Mouse (Mus musculus): ENCODE results near the gene Gprasp1. TPM values are rescaled to one million over a fixed set of nuclear protein-coding genes. Genes with fewer than 3 reads are reported as not detected.
"Not testable (repeated sequence)": the region's sequence is repeated elsewhere in the genome, so short reads cannot be mapped to it uniquely, and the experiment has no call there.

Gprasp1 gene
- polyA plus RNA-seq (2016; fragmentation: Nextera tagmentation; extraction: Ambion mirVana) = 52.8 and 53.6 TPM in 2 replicates

DNA sequence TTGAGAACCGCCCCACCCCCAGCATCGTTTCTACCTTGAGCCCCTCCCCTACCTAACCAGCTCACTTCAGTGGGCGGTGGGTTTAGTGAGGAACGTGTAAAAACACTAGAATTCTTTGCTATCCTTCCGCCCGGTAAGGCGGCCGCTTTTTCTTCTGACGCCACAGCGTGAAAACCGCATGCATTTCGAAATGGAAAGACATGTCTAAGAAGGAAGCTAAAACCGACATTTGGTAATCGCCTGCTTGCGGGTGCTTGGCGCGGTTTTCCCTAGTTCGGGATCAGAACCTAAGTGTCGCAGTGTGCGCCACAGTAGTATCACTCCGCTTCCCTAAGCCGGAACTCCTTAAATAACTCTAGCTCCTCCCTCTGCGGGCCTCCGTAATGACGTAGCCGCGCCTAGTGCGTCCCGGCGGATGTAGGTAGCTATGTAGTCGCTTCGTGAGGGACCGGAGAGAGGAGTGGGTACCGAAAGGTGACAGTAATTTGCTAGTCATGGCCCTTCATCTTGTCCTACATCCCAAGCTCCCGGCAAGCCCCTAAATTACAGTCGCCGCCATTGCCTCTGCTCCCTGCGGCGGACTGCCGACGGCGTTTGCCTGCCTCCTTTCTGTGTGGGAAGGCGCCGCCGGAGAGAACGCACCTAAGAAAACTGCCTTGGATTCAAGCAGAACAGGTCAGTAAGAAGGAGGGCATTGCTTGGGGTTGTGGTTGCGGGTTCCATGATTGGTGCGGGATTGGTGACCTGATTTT, at the start of gene Gprasp1, which contains the start of gene Armcx5:
Gene Gprasp1, plus strand, starts transcription at position 430 of the 752 bp plus-strand sequence.
Gene Armcx5, plus strand, starts transcription at position 430 of the 752 bp plus-strand sequence.
- peaks cover 47% of the 10 kb centered on the region for H3K27me3 ChIP-seq (ENCODE audit: poor library complexity, severe bottlenecking)
- peak; percentile 80 for DNase-seq (ENCODE audit: extremely low spot score, low spot score)
- H3K4me1 ChIP-seq = peaks cover 7% of the 10 kb centered on the region
- H3K4me3 ChIP-seq = peak within 1 kb of the TSS; percentile 67
- peak within 1 kb of the TSS; percentile 86 for H3K27ac ChIP-seq
- 15% methylated on average over 48 of the region's 48 CpGs for WGBS
- H3K9me3 ChIP-seq = no peaks in the 10 kb centered on the region
- H3K36me3 ChIP-seq (replicated peaks) = peaks cover 22% of the 10 kb centered on the region

DNA sequence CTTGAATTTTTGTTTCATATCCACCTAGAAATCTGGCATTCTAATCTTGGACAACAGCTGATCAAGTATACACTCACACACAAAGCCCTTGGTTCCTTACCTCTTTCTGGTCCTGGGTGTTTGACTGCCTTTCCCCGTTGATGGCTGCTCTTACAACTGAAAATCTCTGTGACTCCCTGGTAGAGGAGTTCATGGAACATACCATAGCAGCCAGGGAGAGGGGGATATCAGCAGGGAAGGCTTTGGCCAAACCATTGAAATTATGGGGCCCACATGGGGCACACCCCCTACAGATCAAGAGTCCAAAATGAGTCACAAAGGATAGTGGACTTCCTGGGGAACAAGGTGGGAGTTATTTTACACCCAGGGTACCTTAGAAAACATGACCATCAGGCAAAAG, 48.9 kb upstream of the Gprasp1 start, which contains the start of gene Tcp11x2:
Gene Tcp11x2, minus strand, starts transcription at position 158 of the 400 bp plus-strand sequence.
- no peaks in the 10 kb centered on the region for H3K36me3 ChIP-seq (replicated peaks)
- WGBS = 71% methylated on average over 1 of the region's 1 CpGs
- no peaks in the 10 kb centered on the region for H3K4me1 ChIP-seq
- DNase-seq (ENCODE audit: extremely low spot score, low spot score) = no peak
- H3K4me3 ChIP-seq = no peak within 1 kb of the TSS
- H3K27ac ChIP-seq = no peak within 1 kb of the TSS
- H3K27me3 ChIP-seq (ENCODE audit: poor library complexity, severe bottlenecking) = peaks cover 75% of the 10 kb centered on the region
- no peaks in the 10 kb centered on the region for H3K9me3 ChIP-seq

DNA sequence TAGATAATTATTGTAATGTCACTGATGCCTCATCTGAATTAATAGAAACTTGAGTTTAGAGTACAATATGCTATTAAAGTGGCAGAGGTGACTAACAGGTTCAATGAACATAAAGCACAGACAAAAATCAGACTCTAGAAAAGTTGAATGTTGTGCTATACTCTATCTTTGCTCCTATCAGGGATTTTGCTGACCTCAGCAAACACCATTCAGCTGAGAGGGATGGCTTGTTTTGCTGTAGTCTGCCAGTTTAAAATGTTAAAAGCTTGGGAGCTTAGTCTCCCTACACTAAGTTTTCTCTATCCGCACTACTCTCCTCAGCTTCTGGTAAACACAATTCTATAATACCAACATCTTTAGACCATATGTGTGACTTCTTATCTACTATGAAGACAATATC, 39.4 kb upstream of the Gprasp1 start:
- WGBS = 90% methylated on average over 1 of the region's 1 CpGs
- no peaks in the 10 kb centered on the region for H3K36me3 ChIP-seq (replicated peaks)
- no peaks in the 10 kb centered on the region for H3K4me1 ChIP-seq
- no peak overlapping the region for H3K4me3 ChIP-seq
- H3K27ac ChIP-seq = no peak overlapping the region
- no peak for DNase-seq (ENCODE audit: extremely low spot score, low spot score)
- peaks cover 23% of the 10 kb centered on the region for H3K27me3 ChIP-seq (ENCODE audit: poor library complexity, severe bottlenecking)
- no peaks in the 10 kb centered on the region for H3K9me3 ChIP-seq

DNA sequence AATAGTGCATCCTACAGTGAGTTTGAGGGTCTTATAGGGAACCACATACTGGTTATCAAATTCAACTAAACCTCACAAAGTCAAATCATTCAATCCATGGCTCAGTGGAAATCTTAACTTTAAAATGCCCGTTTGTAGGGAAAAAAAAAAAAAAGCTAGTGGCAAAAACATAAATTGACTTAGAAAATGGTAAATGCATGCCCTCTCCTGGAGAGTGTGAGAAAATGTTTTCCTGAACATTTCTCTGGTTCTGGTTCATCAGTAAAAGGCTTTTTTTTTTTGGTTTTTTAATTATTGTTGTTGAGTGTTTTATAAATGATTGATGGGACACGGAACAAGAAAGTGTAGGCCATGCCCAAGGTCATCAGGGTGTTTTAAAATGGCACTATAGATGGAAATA, 38.2 kb upstream of the Gprasp1 start:
- H3K36me3 ChIP-seq (replicated peaks) = no peaks in the 10 kb centered on the region
- H3K27ac ChIP-seq = no peak overlapping the region
- H3K27me3 ChIP-seq (ENCODE audit: poor library complexity, severe bottlenecking) = peaks cover 23% of the 10 kb centered on the region
- no peaks in the 10 kb centered on the region for H3K9me3 ChIP-seq
- WGBS = 56% methylated on average over 2 of the region's 2 CpGs
- H3K4me1 ChIP-seq = no peaks in the 10 kb centered on the region
- no peak overlapping the region for H3K4me3 ChIP-seq
- no peak for DNase-seq (ENCODE audit: extremely low spot score, low spot score)

DNA sequence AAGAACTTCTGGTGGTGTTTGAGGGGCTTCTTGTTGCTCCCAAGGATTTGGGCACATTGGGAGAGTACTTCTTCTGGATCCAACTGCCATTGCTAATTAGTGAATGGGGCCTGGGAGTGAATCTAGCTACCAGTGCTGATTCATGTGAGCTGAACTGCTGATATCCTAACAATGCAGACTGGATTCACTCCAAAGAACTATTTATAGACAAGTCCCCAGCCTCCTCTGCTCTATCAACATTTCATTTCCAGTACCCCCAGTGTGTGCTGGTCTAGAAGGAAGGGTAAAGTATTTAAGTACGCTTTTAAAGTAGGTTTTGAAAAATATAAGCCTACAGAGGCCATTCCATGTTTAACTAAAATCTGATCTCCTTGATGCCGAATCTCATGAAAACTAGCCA, 29.7 kb upstream of the Gprasp1 start:
- H3K4me1 ChIP-seq = no peaks in the 10 kb centered on the region
- no peak overlapping the region for H3K27ac ChIP-seq
- peaks cover 42% of the 10 kb centered on the region for H3K27me3 ChIP-seq (ENCODE audit: poor library complexity, severe bottlenecking)
- DNase-seq (ENCODE audit: extremely low spot score, low spot score) = no peak
- no peaks in the 10 kb centered on the region for H3K36me3 ChIP-seq (replicated peaks)
- WGBS = 84% methylated on average over 2 of the region's 2 CpGs
- no peaks in the 10 kb centered on the region for H3K9me3 ChIP-seq
- H3K4me3 ChIP-seq = no peak overlapping the region

DNA sequence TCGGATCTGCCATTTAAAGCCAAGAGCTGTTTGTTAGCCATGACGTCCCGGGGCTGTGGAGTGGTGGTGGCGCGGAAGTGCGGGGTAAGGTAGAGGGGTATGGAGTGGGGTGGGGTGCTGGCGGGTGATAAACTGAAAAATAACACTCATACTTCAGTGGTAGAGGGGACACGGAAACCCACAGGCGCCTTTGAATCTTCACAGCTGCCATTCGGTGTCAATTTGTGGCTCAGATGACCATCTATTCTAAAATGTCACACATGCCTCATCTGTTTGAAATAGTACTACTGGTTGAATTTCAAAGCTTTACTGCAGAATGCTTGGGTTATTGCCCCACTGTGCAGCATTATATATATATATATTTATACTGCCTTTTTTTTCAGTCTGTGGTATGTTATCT, 17.4 kb upstream of the Gprasp1 start, which contains the start of gene Tmsb15a:
Gene Tmsb15a, minus strand, starts transcription at position 101 of the 400 bp plus-strand sequence.
- Histone ChIP-seq H3K9me3 (no peaks in the 10 kb centered on the region), H3K36me3 (replicated peaks) (no peaks in the 10 kb centered on the region), H3K27me3 (ENCODE audit: poor library complexity, severe bottlenecking) (peaks cover 79% of the 10 kb centered on the region), H3K4me1 (no peaks in the 10 kb centered on the region), H3K27ac (no peak within 1 kb of the TSS), H3K4me3 (no peak within 1 kb of the TSS)
- WGBS = 91% methylated on average over 10 of the region's 10 CpGs
- no peak for DNase-seq (ENCODE audit: extremely low spot score, low spot score)

DNA sequence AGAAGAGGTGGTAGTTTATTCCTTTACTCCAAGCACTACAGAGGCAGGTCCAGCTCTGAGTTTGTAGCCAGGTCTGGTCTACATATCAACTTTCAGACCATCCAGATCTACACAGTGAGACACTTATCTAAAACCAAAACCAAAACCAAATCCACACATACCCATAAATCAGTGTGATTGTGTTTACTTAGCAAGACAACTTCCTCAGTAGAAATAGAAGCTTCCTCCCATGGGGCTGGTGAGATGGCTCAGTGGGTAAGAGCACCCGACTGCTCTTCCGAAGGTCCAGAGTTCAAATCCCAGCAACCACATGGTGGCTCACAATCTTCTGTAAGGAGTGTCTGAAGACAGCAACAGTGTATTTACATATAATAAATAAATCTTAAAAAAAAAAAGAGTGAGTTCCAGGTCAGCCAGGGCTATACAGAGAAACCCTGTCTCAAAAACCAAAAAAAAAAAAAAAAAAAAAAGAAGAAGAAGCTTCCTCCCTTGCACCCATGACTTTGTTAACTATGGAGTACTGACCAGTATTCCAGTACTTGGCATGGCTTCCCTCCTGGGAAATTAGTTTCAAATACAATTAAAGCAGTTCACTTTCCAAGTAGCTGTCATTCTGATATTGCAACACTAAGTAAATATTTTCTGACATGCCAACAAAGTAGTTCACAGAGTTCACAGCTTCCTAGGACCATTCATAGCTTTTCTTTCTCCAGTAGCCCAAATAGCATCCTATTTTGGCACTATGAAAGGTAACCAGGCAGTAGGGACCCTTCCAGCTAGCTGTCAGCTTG, 3.6 kb upstream of the Gprasp1 start:
- DNase-seq (ENCODE audit: extremely low spot score, low spot score) = no peak
- Histone ChIP-seq H3K4me1 (peaks cover 7% of the 10 kb centered on the region), H3K36me3 (replicated peaks) (no peaks in the 10 kb centered on the region), H3K4me3 (no peak overlapping the region), H3K9me3 (no peaks in the 10 kb centered on the region), H3K27me3 (ENCODE audit: poor library complexity, severe bottlenecking) (peaks cover 46% of the 10 kb centered on the region), H3K27ac (no peak overlapping the region)
- WGBS = 98% methylated on average over 2 of the region's 2 CpGs

DNA sequence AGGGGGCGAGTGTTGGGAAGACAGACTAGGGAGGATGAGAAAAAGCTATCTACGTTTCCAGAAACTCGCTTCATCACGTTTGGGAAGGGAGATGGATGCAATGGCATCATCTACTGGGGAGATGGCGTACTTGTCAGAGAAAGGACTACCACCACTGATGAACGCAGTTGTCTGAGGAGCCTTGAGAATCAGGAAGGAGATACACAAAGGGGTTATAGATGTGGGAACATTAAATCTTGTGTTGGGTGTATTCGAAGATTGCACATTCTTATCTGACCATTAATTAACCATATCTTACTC, 473 bp downstream of the Gprasp1 start:
- DNase-seq (ENCODE audit: extremely low spot score, low spot score) = no peak
- no peaks in the 10 kb centered on the region for H3K9me3 ChIP-seq
- H3K36me3 ChIP-seq (replicated peaks) = peaks cover 24% of the 10 kb centered on the region
- WGBS = 18% methylated on average over 7 of the region's 7 CpGs
- peaks cover 52% of the 10 kb centered on the region for H3K27me3 ChIP-seq (ENCODE audit: poor library complexity, severe bottlenecking)
- H3K27ac ChIP-seq = peak overlapping the region; percentile 86
- H3K4me1 ChIP-seq = peaks cover 7% of the 10 kb centered on the region
- H3K4me3 ChIP-seq = peak overlapping the region; percentile 67

DNA sequence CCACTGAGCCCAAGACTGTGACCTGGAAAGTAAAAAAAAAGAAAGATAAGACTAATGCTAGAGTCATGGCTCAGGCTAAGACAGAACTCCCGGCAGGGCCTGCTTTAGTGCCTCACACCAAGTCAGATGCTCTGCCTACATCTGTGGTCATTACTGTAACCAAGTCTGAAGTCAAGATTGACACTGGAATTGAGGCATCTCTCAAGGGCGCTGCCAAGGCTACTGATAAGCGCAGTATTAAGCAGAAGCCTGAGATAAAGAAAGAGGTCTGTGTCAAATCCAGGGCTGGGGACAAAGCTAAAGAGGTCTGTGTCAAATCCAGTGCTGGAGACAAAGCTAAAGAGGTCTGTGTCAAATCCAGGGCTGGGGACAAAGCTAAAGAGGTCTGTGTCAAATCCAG, 2.8 kb downstream of the Gprasp1 start:
- H3K27ac ChIP-seq; H3K4me1 ChIP-seq; DNase-seq (ENCODE audit: extremely low spot score, low spot score); H3K4me3 ChIP-seq; H3K9me3 ChIP-seq: not testable (repeated sequence)
- peaks cover 24% of the 10 kb centered on the region for H3K36me3 ChIP-seq (replicated peaks)
- peaks cover 52% of the 10 kb centered on the region for H3K27me3 ChIP-seq (ENCODE audit: poor library complexity, severe bottlenecking)
- WGBS = 90% methylated on average over 3 of the region's 3 CpGs

DNA sequence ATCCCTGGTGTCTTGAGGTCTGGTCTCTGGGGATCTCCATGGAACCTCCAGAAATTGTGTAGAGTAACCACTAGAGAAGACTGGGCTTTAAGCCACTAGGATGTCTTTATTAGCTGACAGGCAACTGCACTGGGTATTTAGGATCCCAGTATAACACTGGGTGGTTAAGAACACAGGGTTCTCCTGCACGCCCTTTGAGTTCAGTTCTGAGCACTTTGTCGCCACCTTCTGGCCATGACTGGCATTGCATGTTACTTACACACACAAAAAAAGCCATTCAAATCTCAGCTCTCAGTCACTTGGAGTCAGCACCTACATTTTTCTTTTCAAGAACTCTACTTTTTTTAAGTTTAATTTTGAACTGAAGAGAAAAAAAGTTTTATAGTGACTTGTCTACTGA, 10.3 kb downstream of the Gprasp1 start:
- Histone ChIP-seq H3K9me3 (no peaks in the 10 kb centered on the region), H3K27me3 (ENCODE audit: poor library complexity, severe bottlenecking) (peaks cover 6% of the 10 kb centered on the region; the same call in 1 of the 2 replicates), H3K36me3 (replicated peaks) (peaks cover 9% of the 10 kb centered on the region), H3K4me3 (no peak overlapping the region), H3K27ac (no peak overlapping the region), H3K4me1 (no peaks in the 10 kb centered on the region)
- 4% methylated on average over 2 of the region's 2 CpGs for WGBS
- peak; percentile 51 for DNase-seq (ENCODE audit: extremely low spot score, low spot score)

DNA sequence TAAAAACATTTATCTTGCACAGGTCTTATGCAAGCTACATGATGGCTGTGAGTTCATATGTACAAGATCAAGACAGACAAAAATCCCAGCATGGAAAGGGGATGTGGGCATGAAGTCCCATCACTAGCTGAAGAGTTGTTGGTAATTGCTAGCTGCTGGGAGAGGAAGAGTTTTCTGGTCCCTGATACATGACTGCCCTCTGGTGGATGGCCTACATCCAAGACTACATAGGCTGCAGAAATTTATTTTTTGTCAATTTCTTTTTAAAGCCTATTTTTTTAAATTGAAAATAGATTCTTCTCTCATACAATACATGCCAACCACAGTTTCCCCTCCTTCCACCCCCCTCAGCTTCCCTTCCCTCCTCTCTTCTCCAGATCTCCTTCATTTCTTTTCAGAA, 19.2 kb downstream of the Gprasp1 start:
- Histone ChIP-seq H3K27ac (no peak overlapping the region), H3K27me3 (ENCODE audit: poor library complexity, severe bottlenecking) (peaks cover 17% of the 10 kb centered on the region; the same call in 1 of the 2 replicates), H3K36me3 (replicated peaks) (peaks cover 24% of the 10 kb centered on the region), H3K4me1 (no peaks in the 10 kb centered on the region), H3K9me3 (no peaks in the 10 kb centered on the region), H3K4me3 (no peak overlapping the region)
- no peak for DNase-seq (ENCODE audit: extremely low spot score, low spot score)

DNA sequence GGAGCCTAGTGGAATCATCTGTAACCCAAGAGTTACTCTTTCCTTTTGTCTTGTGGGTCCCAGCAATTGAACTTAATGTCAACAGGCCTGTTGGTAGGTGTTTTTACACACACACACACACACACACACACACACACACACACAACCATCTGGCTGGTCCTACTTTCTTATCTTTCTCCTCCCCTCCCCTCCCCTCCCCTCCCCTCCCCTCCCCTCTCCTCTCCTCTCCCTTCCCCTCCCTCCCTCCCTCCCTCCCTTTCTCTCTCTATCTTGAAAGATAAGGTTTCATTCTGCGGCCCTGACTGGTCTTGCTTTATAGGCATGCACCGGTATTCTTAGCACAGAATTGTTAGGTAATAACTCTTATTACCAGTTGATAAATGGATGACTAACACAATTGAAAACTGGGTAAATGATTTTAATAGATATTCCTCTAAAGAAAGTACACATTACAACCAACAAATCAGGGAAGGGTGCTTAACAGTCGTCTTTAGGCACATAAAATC, 25.6 kb downstream of the Gprasp1 start:
- Histone ChIP-seq H3K9me3 (no peaks in the 10 kb centered on the region), H3K4me3 (no peak overlapping the region), H3K27ac (no peak overlapping the region), H3K4me1 (no peaks in the 10 kb centered on the region), H3K27me3 (ENCODE audit: poor library complexity, severe bottlenecking) (peaks cover 16% of the 10 kb centered on the region), H3K36me3 (replicated peaks) (peaks cover 8% of the 10 kb centered on the region)
- no peak for DNase-seq (ENCODE audit: extremely low spot score, low spot score)
- 89% methylated on average over 3 of the region's 3 CpGs for WGBS

DNA sequence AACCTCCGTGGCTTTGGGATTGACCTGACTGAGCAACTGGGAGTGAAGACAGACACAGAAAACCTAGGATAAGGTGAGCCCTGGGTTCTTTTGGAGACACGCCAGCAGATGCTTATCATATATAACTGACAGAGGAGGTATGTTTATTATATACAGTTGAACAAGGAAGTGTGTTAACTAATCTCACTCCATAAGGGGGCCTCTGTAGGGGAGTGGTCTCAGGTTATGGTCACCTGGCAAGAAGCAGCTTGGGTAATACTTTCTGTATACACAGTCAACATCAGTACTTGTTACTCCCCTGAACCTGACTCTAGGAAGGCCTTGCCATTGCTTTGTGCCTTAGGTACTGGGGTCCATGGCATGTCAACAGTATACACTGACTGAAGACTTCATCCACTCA, 26.0 kb downstream of the Gprasp1 start:
- no peak overlapping the region for H3K27ac ChIP-seq
- peaks cover 11% of the 10 kb centered on the region for H3K27me3 ChIP-seq (ENCODE audit: poor library complexity, severe bottlenecking)
- 84% methylated on average over 2 of the region's 2 CpGs for WGBS
- no peak overlapping the region for H3K4me3 ChIP-seq
- no peak for DNase-seq (ENCODE audit: extremely low spot score, low spot score)
- peaks cover 4% of the 10 kb centered on the region for H3K36me3 ChIP-seq (replicated peaks)
- H3K9me3 ChIP-seq = no peaks in the 10 kb centered on the region
- H3K4me1 ChIP-seq = no peaks in the 10 kb centered on the region
